Mouse (Mus musculus) Muller cell, postnatal 12 days (primary cell): ENCODE results near the gene Smchd1.
"Not testable (repeated sequence)": the region's sequence is repeated elsewhere in the genome, so short reads cannot be mapped to it uniquely, and the experiment has no call there.

Source experiments
- DNase-seq: peaks from one replicate; pipeline ENCODE4 v3.0.0-alpha.2; 2015; ENCODE audit errors: inconsistent ontology term

The Smchd1 gene

GRCm38 (mm10) chr17:71474762-71475704 is at the start of gene Smchd1:
Gene Smchd1, minus strand, starts transcription at chr17:71475343.
- DNase-seq, result peak; percentile 96

DNA sequence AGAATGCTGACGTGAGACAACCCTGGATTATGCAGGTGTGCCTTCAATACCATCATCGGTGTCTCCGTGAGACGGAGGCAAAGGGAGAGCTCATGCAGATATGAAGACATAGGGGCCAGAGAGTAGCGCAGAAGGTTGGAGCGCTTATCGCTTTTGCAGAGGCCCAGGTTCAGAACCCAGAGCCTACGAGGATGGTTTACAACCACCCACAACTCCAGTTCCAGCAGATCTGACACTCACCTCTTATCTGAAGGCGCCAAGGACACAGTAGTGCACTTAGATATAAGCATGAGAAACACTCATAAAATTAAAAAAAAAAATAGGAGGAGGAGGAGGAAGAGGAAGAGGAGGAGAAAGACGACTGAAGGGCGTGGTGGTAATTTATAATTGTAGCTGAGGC is 35.2 kb upstream of the Smchd1 start:
- no peak for DNase-seq

DNA sequence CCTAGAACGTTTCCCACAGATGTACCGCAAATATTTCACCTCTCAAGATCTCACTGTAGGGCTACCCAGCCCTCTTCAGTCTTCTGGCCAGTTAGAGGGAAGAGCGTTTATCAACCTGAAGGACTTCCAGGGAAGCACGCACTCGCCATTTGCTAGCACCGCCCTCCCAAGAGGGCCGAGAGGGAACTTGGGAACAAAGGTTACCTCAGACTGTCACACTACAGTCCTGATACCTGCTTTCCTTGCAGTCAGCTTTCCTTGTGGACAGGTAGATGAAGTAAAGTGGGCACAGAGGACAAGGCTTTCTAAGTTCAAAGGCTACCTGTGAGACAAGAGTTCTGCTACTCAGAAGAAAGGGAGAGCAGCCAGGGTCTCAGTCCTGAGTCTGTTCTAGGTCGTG is 31.7 kb upstream of the Smchd1 start:
- DNase-seq, result no peak

DNA sequence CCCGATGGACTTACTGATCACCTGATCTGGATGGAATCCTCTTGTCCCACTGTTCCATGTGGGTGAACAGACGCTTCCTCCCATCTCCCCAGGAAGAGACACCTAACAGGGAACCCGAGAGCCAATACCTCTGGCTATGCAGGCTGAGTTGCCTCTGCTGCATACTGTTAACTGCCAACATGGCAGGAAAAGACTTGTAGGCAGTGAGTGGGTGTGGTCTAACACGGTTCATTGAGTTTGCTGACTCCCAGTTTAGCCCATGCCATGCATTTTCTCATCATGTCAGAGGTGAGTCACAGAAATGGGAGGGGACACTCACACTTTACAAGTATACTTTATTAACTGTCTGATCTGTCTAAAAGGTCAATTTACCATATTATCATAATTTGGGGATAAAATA is 20.6 kb upstream of the Smchd1 start:
- no peak for DNase-seq

GRCm38 (mm10) chr17:71491332-71491686 is 16.2 kb upstream of the Smchd1 start:
- DNase-seq, result no peak

DNA sequence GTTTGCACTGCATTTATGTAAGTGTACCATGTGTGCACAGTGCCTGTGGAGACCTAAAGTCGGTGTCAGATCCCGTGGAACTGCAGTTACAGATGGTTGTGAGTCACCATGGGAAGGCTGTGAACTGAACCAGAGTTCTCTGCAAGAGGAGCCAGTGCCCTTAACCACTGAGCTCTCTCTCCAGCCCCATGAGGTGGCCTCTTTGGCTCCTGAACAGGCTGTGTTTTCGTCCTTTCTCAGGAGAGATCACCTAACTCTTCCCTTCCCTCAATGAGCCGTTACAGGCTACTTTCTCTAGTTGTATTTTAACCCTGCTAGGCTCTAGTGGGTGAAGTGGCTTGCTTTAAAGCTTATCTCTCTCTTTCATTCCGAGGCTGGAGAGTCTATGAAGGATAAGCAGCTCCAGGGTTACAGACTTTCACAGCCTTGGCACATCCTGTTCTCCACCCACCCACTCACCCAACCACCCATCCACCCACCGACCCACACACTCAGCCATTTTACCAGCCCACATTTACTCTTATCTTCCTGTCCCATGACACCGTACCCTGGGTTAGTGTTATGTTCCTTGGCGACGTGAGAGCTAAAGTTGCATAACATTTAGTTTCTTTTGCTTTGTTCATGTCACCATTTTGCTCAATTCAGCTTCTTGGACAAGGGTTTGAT is 15.7 kb upstream of the Smchd1 start:
- DNase-seq, result no peak

DNA sequence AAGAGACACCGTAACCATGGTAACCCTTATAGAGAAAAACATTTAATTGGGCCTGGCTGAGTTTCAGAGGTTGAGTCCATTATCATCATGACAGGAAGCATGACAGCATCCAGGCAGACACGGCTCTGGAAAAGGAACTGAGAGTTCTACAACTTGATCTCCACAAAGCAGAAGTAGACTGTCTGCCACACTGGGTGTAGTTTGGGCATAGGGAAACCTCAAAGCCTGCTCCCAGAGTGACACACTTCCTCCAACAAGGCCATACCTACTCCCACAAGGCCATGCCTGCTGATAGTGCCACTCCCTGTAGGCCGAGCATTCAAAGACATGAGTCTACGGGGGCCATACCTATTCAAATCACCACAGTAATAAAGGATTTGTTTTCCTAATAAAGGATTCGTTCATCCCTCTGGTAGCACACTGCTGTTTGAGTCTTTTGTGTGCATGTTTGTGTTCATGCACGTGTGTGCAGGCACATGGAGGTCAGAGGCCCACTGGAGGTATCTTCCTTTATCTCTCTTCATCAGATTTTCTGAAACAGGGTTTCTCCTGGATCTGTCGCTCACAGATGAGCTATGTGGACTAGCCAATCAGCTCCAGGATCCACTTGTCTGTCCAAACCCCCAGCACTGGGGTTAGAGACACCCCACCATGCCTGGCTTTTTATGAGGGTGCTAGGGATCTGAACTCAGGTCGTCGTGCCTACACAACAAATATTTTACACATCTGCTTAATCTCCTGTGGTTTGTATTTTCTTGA is 14.7 kb upstream of the Smchd1 start:
- DNase-seq, result no peak

GRCm38 (mm10) chr17:71486231-71486851 is 11.2 kb upstream of the Smchd1 start:
- DNase-seq, result no peak

DNA sequence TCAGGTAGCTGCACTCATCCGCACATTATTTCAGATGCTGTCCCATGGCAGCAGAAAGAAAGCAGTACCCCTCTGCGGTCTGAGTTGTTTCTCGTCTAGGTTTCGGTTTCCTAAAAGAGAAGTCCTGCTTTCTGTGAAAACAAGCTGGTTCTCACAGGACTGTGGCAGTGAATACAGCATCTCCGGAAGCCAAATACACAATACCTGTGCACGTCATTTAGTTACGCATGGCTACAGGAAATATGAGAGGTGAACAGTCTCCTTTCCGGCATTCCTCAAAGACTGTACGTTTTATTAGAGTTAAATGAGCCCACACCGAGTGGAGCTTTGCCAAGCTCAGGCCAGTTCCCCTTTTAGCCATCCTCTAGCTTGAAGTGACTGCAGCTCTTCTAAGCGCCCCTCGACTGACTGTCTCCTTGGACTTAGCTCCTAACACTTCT is 10.7 kb upstream of the Smchd1 start:
- DNase-seq, result no peak

GRCm38 (mm10) chr17:71484711-71485110 is 9.6 kb upstream of the Smchd1 start:
- DNase-seq, result no peak

GRCm38 (mm10) chr17:71483418-71484060 is 8.4 kb upstream of the Smchd1 start:
- no peak for DNase-seq

DNA sequence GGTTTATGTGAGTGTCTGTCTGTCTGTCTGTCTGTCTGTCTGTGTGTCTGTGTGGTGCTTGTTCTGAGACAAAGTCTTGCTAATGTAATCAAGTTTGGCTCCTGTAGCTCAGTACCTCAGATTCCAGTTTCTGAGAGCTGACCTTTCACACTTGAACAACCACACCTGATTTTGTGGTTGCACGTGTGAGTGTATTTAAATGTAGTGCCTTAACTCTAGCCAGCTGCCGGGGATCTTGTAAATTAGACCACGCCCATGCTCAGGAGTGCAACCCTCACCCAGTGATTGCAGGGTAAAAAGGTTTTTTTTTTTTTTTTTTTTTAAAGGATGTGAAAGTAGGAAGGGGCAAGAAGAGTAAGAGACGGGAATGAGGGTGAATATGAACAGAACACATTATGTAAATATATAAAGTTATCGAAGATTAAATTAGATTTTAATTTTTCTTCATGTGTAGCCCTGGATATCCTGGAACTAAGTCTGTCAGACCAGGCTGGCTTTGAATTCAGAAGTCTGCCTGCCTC is 4.3 kb upstream of the Smchd1 start:
- DNase-seq, result no peak

DNA sequence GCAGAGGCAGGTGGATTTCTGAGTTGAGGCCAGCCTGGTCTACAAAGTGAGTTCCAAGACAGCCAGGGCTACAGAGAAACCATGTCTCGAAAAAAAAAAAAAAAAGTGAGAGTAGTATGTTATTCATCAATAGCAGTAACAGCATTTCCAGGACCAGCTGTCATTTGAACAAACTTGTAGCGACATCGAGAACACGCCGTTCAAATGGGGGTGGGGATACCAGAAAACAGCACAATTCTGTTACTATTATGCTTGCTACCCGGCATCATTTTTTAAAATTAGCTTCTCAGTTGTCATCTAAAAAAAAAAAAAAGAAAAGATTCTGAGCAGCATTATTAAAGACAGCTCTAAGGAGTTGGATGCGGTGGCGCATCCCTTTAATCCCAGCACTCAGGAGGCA is 2.3 kb upstream of the Smchd1 start:
- no peak for DNase-seq

DNA sequence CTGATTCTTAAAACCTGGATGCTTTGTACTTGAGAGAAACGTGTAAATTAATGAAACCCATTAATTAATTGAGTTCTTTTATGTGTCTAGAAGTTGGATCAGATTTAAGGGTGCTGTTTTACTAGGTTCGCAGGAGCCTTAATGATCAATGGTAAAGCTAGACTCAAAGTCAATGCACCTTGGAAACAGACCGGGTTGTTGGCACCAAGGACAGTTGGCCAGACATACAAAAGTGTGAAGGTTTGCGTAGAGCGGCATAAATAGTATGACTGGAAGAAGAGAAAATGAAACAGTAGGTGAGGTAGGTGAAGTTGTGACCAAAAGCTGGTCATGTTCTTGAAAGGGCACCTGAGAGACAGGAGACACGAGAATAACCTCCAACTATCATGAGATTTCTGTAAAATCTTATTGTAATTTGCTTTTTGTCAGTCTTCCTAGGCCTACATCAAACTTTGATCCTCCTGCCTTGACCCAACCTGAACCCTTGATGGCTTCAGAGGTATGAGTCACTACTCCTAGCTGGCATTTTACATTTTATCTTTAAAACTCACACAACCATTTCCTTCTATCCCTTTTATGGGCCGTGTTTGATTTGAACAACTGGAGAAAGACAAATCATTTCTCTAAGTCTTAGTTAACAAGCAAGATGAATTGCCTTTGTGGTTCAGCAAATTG is 1.3 kb upstream of the Smchd1 start:
- DNase-seq, result no peak

DNA sequence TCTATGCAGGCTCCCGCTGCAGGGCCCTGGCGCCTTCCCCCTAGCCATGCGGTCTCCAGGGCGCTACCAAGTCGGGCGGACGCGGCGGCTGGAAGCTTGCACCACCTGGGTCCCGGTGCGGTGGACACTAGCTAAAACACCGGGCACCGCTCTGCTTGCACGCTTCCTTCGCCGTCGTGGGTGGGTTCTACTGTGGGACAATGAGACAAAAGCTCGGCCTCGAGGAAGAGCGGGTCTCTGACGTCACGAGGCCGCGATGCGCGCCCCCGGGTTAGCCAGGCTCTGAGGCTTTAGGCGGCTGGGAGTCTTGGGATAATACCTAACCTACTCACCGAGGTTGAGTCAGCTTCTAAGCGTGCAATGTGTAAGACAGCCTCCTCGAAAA is 554 bp upstream of the Smchd1 start:
- peak; percentile 79 for DNase-seq

GRCm38 (mm10) chr17:71474128-71474527 is 1.0 kb downstream of the Smchd1 start:
- DNase-seq, result peak; percentile 4

GRCm38 (mm10) chr17:71471261-71471660 is 3.9 kb downstream of the Smchd1 start:
- DNase-seq, result no peak

DNA sequence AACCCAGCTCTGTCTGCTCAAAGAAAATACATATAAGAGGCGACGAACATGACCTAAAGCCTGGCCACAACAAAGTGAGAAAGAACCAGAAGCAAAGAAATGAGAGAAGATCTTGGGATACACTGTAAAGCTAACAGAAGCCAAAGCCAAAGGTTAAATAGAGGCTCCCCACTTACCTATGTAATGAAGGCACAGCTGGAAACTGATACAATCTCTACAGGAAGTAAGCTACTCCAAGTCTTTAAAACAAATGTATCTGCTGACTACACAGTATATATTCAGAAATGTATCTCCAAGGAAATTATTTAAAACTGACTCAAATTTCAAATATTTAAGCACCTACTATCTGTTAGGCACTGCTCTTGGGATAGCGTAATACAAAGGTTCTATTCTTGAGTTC is 14.8 kb downstream of the Smchd1 start:
- no peak for DNase-seq

GRCm38 (mm10) chr17:71459818-71460217 is 15.3 kb downstream of the Smchd1 start, which contains the start of gene Gm4707:
Gene Gm4707, minus strand, starts transcription at chr17:71459918.
- DNase-seq, result no peak

- not testable (repeated sequence) for DNase-seq
Measured at GRCm38 (mm10) chr17:71457361-71457760, 17.8 kb downstream of the Smchd1 start.
